Mouse (Mus musculus) gastrocnemius, postnatal 10 days (tissue): ENCODE measurements around the gene Nr2c1. TPM values are rescaled to one million over a fixed set of nuclear protein-coding genes. Genes with fewer than 3 reads are reported as not detected.

Experiments used
- DNase-seq: peaks from one replicate; pipeline ENCODE4 v3.0.0; 2021; ENCODE audit warnings: mixed read lengths
- total RNA-seq, 2 experiments: library from RNA; stranded (reverse); gene quantifications; 2 replicates each; pipeline ENCODE4 v1.2.3; 2021

The Nr2c1 gene
- total RNA-seq, 2 experiments from 2014 or later: 6.9 to 8.4 TPM

DNA sequence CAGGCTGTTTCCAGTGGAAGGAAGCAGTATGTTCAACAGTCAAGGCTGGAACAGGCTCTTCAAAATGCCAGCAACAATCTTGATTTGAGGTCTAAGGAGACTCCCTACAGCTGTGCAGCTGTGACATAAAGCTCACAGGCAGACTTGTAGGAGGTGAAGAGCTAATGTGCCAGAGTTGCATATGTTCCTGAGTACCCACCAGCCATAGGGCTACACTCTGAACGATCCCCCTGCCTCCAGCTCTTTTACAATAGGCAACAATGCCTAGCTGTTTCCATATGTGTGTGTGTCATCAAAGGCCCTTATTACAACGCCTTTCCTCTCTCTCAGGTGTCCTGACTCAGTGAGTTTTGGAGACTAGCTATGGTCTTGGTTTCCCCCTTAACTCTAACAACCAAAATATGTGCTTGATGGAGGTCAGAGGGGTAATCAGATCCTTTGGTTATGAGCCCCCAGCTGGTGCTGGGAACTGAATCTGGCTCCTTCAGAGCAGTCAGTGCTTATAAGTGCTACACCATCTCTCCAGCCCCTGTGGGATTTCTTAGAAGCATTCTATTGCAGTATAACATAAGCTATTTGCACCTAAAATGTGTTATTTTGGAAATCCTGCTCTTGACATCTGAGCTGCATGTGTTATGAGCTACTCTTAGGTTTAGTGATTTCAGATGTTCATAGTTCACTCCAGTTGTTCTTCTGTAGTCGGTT, 7.4 kb upstream of the Nr2c1 start:
- no peak for DNase-seq

DNA sequence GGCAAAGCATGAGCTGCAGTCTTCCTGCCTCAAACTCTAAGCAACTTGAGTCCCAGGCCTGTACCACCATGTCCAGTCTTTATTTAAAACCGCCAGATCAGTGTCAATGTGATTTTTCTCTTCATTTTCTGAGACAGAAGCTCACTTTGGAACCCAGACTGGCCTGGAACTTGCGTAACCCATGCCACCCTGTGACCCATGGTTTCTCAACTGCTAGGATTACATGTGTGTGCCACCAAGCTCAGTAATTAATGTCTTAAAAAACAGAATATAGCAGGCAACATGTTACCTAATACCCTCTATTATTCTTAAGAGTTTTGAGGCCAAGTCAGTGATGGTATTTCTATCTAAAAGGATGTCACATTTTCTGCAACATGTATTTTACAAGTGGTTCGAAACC, 5.4 kb upstream of the Nr2c1 start:
- DNase-seq: no peak

DNA sequence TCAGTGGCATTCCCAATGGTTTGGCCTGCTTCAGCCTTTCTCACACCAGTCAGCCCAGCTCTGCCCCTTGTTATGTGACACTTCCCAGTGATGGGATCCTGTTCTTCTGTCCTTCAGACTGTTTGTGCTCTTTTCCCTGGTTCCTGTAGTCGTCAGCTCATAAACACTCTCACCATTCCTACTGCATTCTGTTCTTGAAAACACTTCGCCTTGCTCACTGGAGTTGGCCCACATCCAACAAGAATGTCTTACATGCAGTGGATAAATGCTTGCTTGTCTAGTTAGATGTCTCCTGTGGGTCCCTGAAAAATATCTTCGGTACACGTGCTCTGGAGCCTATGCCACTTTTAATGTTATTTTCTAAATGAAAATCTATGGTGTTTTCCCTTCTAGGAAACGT, 3.2 kb upstream of the Nr2c1 start:
- no peak for DNase-seq

DNA sequence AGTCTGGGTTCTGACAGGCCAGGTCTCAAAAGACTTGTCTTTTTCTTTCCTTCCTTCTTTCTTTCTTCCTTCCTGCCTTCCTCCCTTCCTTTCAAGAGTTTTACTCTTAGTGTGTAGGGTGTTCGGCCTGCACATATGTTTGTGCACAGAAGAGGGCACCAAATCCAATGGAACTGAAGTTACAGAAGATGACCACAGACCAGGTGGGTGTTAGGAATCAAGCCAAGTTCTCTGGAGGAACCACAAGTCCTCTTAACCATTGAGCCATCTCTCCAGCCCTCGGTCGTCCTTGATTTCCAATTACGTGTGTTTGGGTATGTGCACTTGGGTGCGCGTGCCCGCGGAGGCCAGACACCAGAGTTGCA, 450 bp upstream of the Nr2c1 start:
- no peak for DNase-seq

DNA sequence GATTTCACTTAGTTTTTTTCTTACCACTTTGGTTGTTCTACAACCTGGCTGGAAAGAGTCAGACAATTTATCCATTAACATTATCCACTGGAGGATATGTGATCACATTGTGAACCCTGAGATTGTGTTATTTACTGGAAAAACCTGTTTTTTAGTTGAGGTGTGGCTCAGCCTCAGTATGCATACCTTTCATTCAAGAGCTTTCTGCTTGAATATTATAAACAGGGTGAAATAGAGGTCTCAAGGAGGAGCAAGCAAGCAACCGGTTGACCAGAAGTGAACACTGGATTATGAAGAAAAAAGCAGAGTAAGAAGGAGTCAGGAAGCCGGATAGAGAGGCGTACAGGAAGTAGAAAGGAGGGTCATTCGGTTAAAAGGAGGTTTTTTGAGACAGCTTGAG, 3.7 kb downstream of the Nr2c1 start:
- no peak for DNase-seq

DNA sequence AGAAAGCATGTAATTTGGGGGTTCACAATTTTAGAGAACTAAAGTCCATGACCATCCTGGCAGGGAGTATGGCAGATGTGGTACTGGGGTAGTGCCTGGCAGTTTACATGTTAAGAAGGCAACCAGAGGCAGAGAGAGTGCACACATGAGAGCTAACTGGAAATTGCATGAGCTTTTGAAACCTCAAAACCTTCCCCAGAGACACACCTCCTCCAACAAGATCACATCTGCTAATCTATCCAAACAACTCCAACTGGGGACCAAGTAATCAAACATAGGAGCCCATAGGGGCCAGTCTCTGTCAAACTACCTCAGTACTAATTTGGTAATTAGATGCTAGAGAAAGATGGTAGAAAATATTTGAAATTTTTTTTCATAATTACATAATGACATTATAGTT, 6.0 kb downstream of the Nr2c1 start:
- DNase-seq: no peak

DNA sequence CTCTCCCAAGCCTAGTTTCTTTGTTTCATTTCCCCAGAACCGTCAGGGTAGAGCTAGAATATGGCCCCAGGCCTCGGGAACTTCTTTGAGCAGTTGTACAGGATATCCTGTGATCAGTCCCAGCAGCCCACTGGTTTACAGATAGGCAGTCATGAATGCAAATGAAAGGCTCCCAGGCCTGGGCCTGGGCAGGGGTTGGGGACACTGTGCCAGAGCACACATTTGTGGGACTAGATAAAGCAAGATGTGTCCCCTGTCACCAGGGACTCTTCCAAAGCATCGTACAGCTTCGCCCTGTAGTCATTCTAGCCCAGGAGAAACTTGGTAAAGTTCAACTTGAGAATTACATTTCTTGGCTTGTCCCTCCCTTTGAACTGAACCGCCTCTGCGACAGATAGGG, 11.1 kb downstream of the Nr2c1 start:
- no peak for DNase-seq

DNA sequence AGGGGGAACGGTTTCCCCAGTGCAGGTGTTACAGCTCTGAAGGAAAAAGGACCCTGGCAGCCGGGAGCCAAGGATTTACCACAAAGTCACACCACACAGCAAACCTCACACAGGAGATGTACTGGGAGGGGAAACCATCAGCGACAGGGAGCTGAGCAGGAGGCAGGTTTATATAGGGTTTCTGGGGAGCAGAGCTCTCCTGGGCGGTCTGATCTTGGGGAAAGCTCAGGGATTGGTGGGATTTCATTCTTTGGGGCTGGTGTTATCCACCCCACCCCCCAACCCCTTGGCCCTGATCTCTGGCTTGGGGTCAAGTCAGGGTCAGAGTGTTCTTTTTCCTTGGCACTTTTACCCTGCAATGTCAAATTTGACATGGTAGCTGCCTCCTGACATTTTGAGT, 11.6 kb downstream of the Nr2c1 start:
- DNase-seq: no peak

DNA sequence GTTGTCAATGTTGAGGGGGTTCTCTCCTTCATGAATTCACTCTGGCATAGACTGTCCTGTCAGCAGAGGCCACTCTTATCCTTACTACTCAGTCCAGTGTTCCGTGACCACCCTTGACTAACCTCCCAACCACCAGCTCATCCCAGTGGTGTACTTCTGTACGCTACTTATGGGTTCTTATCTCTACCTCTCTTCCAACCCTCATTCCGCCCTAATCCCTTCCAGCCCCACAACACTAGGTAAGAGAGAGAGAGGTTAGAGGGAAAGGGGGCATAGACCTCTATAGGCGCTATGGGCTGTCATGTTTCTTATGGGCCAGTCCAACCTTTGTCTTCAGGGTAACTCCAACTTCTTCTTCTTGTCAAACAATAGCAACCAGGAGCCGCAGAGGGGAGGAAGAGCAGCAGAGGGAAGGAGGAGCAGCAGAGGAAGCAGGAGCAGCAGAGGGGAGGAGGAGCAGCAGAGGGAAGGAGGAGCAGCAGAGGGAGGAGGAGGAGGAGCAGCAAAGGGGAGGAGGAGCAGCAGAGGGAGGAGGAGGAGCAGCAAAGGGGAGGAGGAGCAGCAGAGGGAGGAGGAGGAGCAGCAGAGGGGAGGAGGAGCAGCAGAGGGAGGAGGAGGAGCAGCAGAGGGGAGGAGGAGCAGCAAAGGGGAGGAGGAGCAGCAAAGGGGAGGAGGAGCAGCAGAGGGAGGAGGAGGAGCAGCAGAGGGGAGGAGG, 13.4 kb downstream of the Nr2c1 start:
- DNase-seq: no peak

DNA sequence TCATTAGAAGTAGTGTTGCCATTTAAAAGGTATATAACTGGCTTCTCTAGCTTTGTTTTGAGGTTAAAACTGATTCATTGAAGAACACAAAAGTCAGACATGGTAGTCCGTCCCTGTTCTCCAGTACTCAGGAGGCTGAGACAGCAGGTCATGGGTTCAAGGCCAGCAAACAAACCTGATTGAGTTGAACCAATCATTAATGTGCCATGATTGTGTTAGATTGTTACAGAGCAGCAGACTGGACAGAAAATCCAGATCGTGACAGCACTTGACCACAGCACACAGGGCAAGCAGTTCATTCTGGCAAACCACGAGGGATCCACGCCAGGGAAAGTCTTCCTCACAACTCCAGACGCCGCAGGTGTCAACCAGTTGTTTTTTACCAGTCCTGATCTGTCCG, 14.2 kb downstream of the Nr2c1 start:
- no peak for DNase-seq

DNA sequence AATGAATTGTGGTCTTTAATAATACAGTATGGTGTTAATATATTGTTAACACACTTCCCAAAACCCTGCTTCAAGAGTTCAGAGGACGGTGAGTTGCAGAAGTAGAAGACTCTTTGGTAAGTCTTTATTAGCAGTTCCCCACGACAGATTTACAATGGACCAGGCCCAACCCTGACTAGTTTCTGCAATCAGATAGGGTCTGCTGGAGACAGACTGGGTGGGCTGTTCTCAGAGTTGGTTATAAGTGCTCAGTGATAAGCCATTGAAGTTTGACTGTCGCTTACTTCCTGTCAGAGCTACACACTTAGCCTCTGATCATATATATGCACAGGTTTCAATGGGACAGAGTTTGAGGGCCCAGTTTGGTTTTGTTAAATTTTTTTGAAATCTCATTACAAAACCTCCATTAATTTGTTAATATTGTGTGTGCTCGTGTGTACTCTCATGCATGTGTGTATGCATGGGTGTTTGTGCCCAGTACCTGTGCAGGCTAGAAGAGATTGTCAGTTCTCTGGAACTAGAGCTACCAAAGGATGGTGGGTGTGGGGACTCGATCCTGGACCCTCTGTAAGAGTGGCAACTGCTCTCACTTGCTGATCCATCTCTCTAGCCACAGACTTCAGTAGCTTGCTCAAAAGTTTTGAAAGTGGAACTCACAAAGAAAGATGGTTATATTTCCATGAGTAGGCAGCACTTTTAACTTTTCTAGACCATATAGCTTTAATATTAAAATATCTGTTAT, 16.5 kb downstream of the Nr2c1 start:
- no peak for DNase-seq

DNA sequence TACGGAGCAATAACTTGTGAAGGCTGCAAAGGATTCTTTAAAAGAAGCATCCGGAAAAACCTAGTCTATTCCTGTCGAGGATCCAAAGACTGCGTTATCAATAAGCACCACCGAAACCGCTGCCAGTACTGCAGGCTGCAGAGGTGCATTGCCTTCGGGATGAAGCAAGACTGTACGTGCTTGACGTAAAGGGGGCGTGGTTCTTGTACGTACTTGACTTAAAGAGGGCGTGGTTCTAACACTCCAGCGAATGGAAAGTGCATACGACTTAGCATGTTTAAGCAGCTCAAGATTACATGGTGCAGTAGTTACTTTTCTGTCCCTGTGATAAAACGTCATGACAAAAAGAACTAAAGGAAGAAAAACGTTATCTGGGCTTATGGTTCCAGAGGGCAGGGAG, 17.6 kb downstream of the Nr2c1 start:
- no peak for DNase-seq

DNA sequence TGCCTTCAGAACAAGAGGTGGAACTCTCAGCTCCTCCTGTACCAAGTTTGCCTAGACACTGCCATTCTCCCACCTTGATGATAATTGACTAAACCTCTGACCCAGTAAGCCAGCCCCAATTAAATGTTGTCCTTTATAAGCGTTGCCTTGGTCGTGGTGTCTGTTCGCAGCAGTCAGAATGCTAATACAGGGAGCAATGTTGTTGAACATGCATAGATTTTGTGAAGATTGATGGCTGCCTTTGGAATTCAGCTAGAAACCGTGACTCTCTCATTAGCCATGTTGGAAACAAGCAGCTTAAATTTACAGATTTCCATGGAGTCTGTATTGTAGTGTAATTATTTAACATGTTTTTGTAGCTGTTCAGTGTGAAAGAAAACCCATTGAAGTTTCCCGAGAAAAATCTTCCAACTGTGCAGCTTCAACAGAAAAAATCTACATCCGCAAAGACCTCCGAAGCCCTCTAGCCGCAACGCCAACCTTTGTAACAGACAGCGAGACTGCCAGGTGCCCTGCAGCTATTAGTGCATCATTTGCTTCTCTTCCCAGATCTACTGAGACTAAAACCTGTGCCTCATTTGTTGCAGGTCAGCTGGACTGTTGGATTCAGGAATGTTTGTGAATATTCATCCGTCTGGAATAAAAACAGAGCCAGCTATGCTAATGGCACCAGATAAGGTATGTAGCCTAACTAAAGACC, 19.4 kb downstream of the Nr2c1 start:
- DNase-seq: no peak

DNA sequence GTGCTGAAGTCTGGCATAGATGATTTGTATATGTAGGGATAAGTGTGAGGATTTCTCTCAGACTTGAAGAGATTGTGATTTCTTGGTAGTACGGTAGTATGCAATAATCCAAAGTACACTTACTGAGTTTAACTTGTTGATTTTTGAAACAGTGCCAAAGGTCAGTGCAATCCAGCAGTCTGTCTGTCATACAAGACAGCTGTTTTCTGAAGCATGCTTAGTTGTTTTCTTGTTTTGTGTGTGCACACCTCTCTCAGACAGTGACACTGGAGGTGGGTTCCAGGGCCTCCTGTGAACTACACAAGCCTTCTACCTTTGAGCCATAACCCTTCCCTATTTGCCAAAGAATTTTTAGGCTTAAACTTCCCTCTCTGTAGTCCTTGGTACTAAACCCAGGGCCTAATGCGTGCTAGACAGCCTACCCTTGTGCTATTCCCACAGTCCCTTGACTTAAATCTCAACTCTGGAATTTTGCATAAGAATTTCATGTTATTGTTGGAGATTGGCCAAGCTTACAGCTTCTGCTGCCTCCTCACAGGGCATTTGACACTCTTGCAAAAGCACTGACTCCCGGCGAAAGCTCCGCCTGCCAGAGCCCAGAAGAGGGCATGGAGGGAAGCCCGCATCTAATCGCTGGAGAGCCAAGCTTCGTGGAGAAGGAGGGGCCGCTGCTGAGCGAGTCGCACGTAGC, 23.8 kb downstream of the Nr2c1 start:
- DNase-seq: no peak

DNA sequence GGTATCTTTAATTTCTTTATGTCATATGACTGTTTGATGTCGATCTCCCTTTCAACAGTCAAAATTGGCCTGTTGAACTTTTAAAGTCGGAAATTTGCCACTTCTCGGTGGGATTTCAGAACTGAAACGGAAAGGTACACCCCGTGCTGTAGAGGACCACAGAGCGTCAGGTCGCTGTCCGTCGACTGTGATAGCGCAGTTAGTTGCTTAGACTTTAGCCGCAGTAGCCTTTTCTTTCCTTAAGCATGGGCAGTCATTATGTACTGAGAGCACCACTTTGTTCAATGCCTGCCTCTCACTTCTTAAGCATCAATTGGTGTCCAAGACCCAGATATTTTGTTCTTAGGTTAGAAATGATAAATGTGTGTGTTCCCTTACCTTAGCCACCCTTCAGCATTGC, 24.3 kb downstream of the Nr2c1 start:
- DNase-seq: no peak

DNA sequence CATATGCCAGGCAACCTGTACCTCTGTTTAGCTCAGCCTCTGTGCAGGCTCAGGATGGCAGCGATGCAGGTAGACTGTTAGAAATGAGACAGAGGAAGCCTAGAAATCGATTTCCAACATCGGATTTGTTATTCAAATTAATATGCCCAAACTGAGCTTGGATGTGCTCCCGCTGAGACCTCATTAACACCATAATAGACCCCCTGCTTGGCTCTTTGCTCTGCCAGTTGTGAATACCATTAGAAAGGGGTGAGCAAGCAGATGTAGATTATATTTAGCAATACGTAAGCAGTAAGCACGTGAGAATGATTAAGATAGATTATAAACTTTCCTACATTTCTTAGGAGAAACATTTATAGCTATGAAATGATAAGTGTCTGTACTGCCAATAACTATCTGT, 24.9 kb downstream of the Nr2c1 start:
- no peak for DNase-seq

DNA sequence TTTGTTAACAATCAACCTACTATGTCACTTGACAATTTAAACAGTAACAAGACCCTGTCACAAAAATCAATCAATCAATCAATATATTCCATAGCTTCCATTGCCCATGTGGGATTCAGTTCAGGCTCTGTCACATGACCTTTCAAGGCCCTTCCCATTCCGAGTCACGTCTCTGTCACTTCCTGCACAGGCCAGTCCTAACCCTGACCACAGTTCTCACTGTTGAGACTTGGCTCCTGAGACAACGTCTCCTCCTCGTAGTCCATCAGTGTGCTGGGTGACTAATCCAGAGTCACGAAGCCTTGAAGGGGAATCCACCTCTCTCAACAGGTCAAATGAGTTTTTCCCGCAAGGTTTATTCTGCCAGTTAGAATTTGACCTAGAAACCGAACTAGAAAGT, 26.8 kb downstream of the Nr2c1 start:
- DNase-seq: no peak

DNA sequence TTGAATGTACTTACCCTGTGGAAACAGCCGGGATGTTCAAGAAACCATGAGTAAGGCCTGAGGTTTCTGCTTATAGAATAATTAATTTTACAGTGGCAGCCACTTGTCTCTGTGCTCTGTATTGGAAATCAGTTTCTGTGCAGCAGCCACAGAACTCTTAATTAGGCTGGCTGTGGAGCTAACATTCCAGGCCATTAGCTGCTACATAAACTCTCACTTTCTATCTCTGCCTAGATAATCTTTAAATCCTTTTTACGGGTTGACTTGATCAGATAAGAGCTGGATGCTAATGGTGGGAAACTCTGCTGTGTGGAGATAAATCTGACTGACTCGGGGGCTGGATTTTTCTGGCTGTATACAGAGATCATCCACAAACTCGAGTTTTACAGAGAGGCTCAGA, 35.4 kb downstream of the Nr2c1 start:
- no peak for DNase-seq

DNA sequence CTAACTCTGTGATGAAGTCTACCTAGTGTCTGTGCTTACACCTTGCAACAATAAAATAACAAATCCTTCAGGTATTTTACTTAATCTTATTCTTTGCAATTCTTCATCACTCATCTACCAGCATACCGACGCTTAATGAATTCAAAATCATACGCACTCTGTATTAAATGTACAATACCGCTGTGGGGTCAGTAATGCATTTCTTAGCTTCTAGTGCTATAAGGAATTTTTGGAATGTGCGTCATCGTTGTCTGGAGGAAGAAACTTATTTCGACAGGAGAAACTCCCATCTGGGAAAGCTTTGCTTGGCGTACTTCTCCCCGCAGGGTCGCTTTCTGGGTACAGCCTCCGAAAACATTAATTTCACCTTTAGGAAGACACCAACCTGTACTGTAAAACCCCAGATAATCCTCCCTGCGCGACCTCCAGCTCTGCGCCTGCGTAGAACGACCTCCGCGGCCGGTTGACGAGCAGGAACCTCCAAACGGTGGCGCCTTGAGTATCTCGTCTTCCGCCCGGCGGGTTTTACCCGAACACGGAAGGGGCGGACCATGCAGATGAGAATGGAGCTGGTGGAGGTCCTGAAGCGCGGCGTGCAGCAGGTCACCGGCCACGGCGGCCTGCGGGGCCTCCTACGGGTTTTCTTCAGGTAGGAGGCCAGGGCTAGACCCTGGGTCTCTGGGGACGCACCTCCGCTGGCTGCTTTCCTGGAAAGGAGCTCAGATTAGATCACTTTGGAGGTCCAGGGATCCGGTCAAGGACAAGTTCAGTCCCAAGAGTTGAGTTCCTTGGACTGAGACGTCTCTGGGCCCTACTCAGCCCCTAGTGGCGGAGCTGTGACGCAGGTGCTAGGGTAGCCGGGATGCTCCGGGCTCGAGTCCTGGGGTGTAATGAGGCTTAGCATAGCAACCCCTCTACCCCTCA, 50.9 kb downstream of the Nr2c1 start, which contains the start of gene Ndufa12:
Gene Ndufa12 (plus strand): TSS at position 239 of the 924 bp plus-strand sequence.
- DNase-seq: peak; percentile 93

DNA sequence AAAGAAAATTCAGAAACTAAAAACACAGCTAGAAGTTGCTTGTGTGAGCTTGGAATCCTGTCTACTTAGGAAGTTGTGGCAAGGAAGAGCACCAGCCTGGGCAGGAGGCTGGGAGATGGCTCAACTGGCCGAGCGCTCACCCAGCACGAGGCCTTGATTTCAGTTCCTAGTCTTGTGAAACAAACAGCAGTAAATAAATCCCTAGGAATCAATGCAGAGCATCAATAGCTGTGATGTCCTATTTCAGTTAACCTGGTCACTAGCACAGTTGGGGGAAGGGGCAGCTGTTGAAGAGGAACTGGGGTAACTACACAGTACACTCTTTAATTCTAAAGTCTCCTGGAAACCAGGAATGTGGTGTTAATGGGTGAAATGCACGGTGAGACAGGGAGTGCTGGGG, 57.1 kb downstream of the Nr2c1 start:
- no peak for DNase-seq
